Mouse (Mus musculus) adipose tissue, adult 10 weeks (tissue): Measurements from ENCODE around the gene Gapt. TPM values are rescaled to one million over a fixed set of nuclear protein-coding genes. Genes with fewer than 3 reads are reported as not detected.

ENCODE experiments used
- polyA plus RNA-seq: library from polyadenylated mRNA; stranded (reverse); fragments of 350-450 nt; fragmentation: Illumina TruSeq; extraction: RNeasy Lipid Tissue Mini Kit (QIAGEN cat#74804); gene quantifications from one replicate; pipeline ENCODE4 v1.2.3, GENCODE M21; 2014; ENCODE audit warnings: low read depth, low replicate concordance

The Gapt gene
- 1.2 TPM for polyA plus RNA-seq

GRCm38 (mm10) chr13:110356941-110357340 lies at the start of gene Gapt:
Gene Gapt (minus strand): TSS chr13:110357199.

GRCm38 (mm10) chr13:110394291-110395178 lies 37.5 kb upstream of the Gapt start, which contains the start of gene Plk2:
Gene Plk2 (plus strand): TSS chr13:110395046.

Other genes with a start within 250 kb of the Gapt start
- gene Rab3c, start 76.2 kb downstream of the Gapt start, polyA plus RNA-seq: 1.2 TPM
- 16.0 TPM for gene Plk2, start 37.8 kb upstream of the Gapt start, polyA plus RNA-seq